Mouse (Mus musculus): Measurements from ENCODE around the gene Rpl22l1.
"Not testable (repeated sequence)": the region's sequence is repeated elsewhere in the genome, so short reads cannot be mapped to it uniquely, and the experiment has no call there.

The Rpl22l1 gene

DNA sequence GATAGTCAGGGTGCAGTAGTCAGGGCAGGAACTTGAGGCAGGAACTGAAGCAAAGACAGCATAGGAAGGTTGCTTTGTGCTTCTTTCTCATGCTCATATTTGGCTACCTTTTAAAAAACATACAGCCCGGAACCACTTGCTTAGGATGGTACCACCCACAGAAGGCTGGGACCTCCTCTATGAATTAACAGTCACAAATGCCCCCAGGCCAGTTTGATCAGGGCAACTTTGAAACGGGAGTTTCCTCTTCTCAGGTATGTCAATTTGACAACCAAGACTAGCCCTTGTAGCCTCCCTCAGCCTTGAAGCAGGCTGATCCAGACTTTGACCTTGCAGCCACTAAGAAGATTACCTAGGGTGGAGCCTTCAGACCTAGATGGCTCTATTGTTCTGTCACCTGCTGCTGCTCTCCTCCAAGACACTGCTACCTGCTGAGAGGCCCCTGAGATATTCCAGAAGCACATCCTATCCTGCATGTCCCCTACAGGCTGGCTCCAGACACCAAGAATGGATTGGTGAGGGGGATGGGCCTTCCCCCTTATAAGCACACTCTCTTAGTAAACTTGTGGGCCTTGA lies 31.6 kb downstream of the Rpl22l1 start:
- no peak for DNase-seq (ENCODE audit: extremely low read depth, insufficient read length, low spot score)

- DNase-seq (ENCODE audit: extremely low read depth, insufficient read length, low spot score), result no peak
Measured at GRCm38 (mm10) chr3:28841886-28842649, 36.8 kb downstream of the Rpl22l1 start.

DNA sequence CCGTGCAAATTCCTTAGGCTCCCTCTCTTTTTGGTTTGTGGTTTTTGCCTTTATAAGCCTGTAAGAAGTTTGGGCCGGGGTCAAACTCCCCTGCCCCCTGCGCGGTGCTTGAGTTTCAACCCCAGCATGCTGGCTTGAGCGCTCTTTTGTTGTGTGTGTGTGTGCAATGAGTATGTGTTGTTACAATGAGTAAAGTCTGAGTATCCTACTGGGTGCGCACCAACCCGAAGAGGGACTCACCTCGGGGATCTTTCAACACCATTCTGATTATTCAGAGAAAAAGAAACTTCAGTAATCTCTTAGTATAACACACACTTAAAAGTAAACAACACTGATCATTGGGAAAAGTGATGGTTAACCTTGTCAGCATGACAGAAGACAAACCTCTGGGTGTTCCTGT lies 38.0 kb downstream of the Rpl22l1 start:
- no peak for DNase-seq (ENCODE audit: extremely low read depth, insufficient read length, low spot score)

DNA sequence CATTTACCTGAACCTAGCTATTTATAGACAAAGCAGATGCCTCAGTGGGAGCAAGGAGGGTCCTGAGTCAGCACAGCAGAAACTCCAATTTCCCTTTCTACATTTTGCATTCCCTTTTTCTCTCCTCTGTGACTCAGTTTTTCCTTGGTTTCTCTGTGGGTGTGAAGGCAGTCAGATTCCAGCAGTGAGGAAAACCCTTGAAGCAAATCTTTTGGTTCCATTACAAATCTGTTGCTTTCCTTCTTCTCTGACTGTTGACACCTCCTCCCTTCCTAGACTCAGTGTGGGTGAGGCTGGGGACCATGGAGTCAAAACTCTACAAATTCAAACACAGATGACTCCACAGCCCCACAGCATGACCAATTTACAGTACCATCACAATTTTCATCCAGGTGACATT lies 41.9 kb downstream of the Rpl22l1 start:
- DNase-seq (ENCODE audit: extremely low read depth, insufficient read length, low spot score), result no peak

DNA sequence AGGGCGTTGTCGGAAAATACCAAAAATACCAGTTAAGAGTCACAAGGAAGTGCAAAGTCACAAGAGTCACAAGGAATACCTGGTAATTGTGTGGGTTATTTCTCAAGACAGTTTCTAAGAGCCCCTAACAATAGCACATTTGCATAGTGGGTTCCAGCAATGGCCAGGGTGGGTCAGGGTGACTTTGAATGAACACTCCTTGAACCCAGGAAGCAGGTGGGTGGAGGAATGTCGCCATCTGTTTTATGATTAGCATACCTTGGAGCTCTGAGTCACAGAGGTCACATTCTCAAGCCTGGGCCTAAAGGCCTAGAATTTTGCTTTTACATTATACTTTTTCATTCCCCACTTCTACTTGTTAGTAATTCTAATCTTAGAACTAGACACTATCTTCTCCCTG lies 46.9 kb downstream of the Rpl22l1 start:
- DNase-seq (ENCODE audit: extremely low read depth, insufficient read length, low spot score), result not testable (repeated sequence)
